Comparison of ENCODE assay signal across 24 mouse cellular contexts in genomic region chr6:33028296-33028695, GRCm38 (mm10). TPM values are rescaled to one million over a fixed set of nuclear protein-coding genes. Genes with fewer than 3 reads are reported as not detected.
DNase-seq lines count a peak whose midpoint lies in the region; ATAC-seq and TF ChIP-seq lines count a peak whose summit lies in the region.
"Had no signal": no experiment of that assay in that cellular context is flagged by ENCODE, and none has a peak within 500 bp of the region (broad histone marks: within the 10 kb centered on the region; RNA-seq: fewer than 3 reads in every experiment).

No protein-coding gene starts in this region.

- no peaks in the 10 kb centered on the region for H3K36me3 ChIP-seq in intestine, postnatal 0 days (ENCODE audit: control insufficient read depth, insufficient read depth)
- H3K36me3 ChIP-seq in intestine, embryonic 15.5 days = no peaks in the 10 kb centered on the region
- H3K36me3 ChIP-seq in kidney, embryonic 15.5 days = 0 out of 2 replicates have a peak, but pooled peaks cover 3% of the 10 kb centered on the region
- H3K36me3 ChIP-seq: forebrain, embryonic 15.5 days had no signal

- no peak overlapping the region for H3K4me2 ChIP-seq in intestine, postnatal 0 days (replicated peaks; ENCODE audit: low read depth)
- no peak overlapping the region for H3K4me2 ChIP-seq in intestine, embryonic 15.5 days (replicated peaks)
- H3K4me2 ChIP-seq in kidney, embryonic 15.5 days = no peak overlapping the region
- H3K4me2 ChIP-seq: embryonic facial prominence, embryonic 12.5 days; forebrain, embryonic 13.5 days; forebrain, embryonic 15.5 days had no signal

- DNase-seq in NIH3T3 (ENCODE audit: low read depth) = peak; percentile 57
- peak; percentile 48 for DNase-seq in fibroblast of lung, adult 2 months (ENCODE audit: low read depth)
- no peak for DNase-seq in lung, postnatal 14 days
- DNase-seq: adrenal gland, adult 2 months; adrenal gland, postnatal 10 days; adrenal gland, postnatal 25 days; B cell, adult 2 months; cerebellum, adult 11 months; cerebellum, adult 18-20 months; cerebellum, adult 8-10 months; cerebellum, adult 9-11 months; cerebellum, postnatal 14 days; forebrain, postnatal 0 days had no signal

- 86% methylated on average over 6 of the region's 6 CpGs for WGBS in intestine, postnatal 0 days
- WGBS in intestine, embryonic 15.5 days = 95% methylated on average over 6 of the region's 6 CpGs
- WGBS in kidney, embryonic 15.5 days = 94% methylated on average over 6 of the region's 6 CpGs

- H3K9ac ChIP-seq in intestine, postnatal 0 days (ENCODE audit: low read depth, low read length) = no peak overlapping the region
- no peak overlapping the region for H3K9ac ChIP-seq in intestine, embryonic 15.5 days
- H3K9ac ChIP-seq in kidney, embryonic 15.5 days = no peak overlapping the region
- H3K9ac ChIP-seq: embryonic facial prominence, embryonic 12.5 days; forebrain, embryonic 13.5 days; forebrain, embryonic 15.5 days; forebrain, postnatal 0 days had no signal

- no peak for TF ChIP-seq CTCF in intestine, postnatal 0 days (IDR thresholded peaks at IDR 0.05; ENCODE audit: low read depth)

- H3K27me3 ChIP-seq in intestine, postnatal 0 days (replicated peaks; ENCODE audit: control insufficient read depth, insufficient read depth, low read length) = no peaks in the 10 kb centered on the region
- no peaks in the 10 kb centered on the region for H3K27me3 ChIP-seq in intestine, embryonic 15.5 days (replicated peaks)
- H3K27me3 ChIP-seq in kidney, embryonic 15.5 days = no peaks in the 10 kb centered on the region
- H3K27me3 ChIP-seq: CH12.LX; embryonic facial prominence, embryonic 12.5 days; forebrain, embryonic 13.5 days; forebrain, embryonic 15.5 days had no signal

- no peak overlapping the region for H3K27ac ChIP-seq in intestine, postnatal 0 days (ENCODE audit: low read depth, low read length)
- H3K27ac ChIP-seq in intestine, embryonic 15.5 days = no peak overlapping the region
- H3K27ac ChIP-seq in kidney, embryonic 15.5 days = no peak overlapping the region
- H3K27ac ChIP-seq: embryonic facial prominence, embryonic 10.5 days; embryonic facial prominence, embryonic 12.5 days; forebrain, embryonic 13.5 days; forebrain, embryonic 15.5 days had no signal

- H3K4me1 ChIP-seq in intestine, postnatal 0 days (replicated peaks; ENCODE audit: control insufficient read depth, insufficient read depth, low read length) = no peaks in the 10 kb centered on the region
- no peaks in the 10 kb centered on the region for H3K4me1 ChIP-seq in intestine, embryonic 15.5 days (replicated peaks)
- H3K4me1 ChIP-seq in kidney, embryonic 15.5 days = no peaks in the 10 kb centered on the region
- H3K4me1 ChIP-seq: embryonic facial prominence, embryonic 10.5 days; embryonic facial prominence, embryonic 12.5 days; forebrain, embryonic 13.5 days; forebrain, embryonic 15.5 days had no signal

- H3K4me3 ChIP-seq in intestine, postnatal 0 days (ENCODE audit: low read depth, low read length) = no peak overlapping the region
- no peak overlapping the region for H3K4me3 ChIP-seq in intestine, embryonic 15.5 days (replicated peaks)
- H3K4me3 ChIP-seq in kidney, embryonic 15.5 days (replicated peaks) = no peak overlapping the region
- H3K4me3 ChIP-seq: embryonic facial prominence, embryonic 10.5 days; embryonic facial prominence, embryonic 12.5 days; erythroblast, embryonic 14.5 days; forebrain, embryonic 13.5 days; forebrain, embryonic 15.5 days had no signal

- H3K9me3 ChIP-seq in intestine, postnatal 0 days (ENCODE audit: control insufficient read depth) = no peaks in the 10 kb centered on the region
- H3K9me3 ChIP-seq in intestine, embryonic 15.5 days = no peaks in the 10 kb centered on the region
- H3K9me3 ChIP-seq in kidney, embryonic 15.5 days (replicated peaks) = no peaks in the 10 kb centered on the region
- H3K9me3 ChIP-seq: embryonic facial prominence, embryonic 10.5 days; embryonic facial prominence, embryonic 12.5 days; forebrain, embryonic 13.5 days; forebrain, embryonic 15.5 days; G1E had no signal

- ATAC-seq in intestine, postnatal 0 days = 0 out of 2 replicates have a peak, but pooled peaks have one; percentile 25
- ATAC-seq in intestine, embryonic 15.5 days = no peak
- ATAC-seq in kidney, embryonic 15.5 days (replicated peaks; ENCODE audit: low FRiP score) = no peak
- ATAC-seq: CD4-positive, CD25-positive, alpha-beta regulatory T cell, adult 4 months; forebrain, embryonic 13.5 days; forebrain, embryonic 15.5 days; forebrain, postnatal 0 days had no signal

RNA-seq across cellular contexts. Expression of gene Chchd3, which starts 31.8 kb away (rescaled TPM):
- polyA plus RNA-seq in intestine, postnatal 0 days (2015; fragmentation: Nextera tagmentation; extraction: Ambion mirVana) = 127 and 134 TPM in 2 replicates
- polyA plus RNA-seq in intestine, embryonic 15.5 days (2015; fragmentation: Nextera tagmentation; extraction: Ambion mirVana) = 141 and 150 TPM in 2 replicates
- 116 and 117 TPM in 2 replicates for polyA plus RNA-seq in kidney, embryonic 15.5 days (2015; fragmentation: Nextera tagmentation; extraction: Ambion mirVana)
